Mouse (Mus musculus) kidney, adult 2 months (tissue): ENCODE results near the gene Cyth3. TPM values are rescaled to one million over a fixed set of nuclear protein-coding genes. Genes with fewer than 3 reads are reported as not detected.

Experiments used
- DNase-seq: peaks from one replicate; pipeline ENCODE4 v3.0.0; 2021
- H3K27ac ChIP-seq: fragments of 200-500 bp; 2 replicates; pipeline ENCODE4 v1.5.1; 2012; ENCODE audit warnings: low read depth, low read length, control low read depth, inconsistent platforms; ENCODE audit not compliant: insufficient read depth
- H3K27me3 ChIP-seq: fragments of 200-500 bp; replicated peaks from 2 replicates; pipeline ENCODE4 v1.6.1; 2012; ENCODE audit warnings: mild to moderate bottlenecking, moderate library complexity, low read length, inconsistent platforms; ENCODE audit not compliant: control insufficient read depth, insufficient read depth
- H3K36me3 ChIP-seq: fragments of 200-500 bp; 2 replicates; pipeline ENCODE4 v1.6.1; 2012; ENCODE audit warnings: mild to moderate bottlenecking, moderate library complexity, low read length, inconsistent platforms; ENCODE audit not compliant: control insufficient read depth, insufficient read depth
- H3K4me1 ChIP-seq: fragments of 200-500 bp; 2 replicates; pipeline ENCODE4 v1.6.1; 2011; ENCODE audit warnings: low read length; ENCODE audit not compliant: control insufficient read depth, insufficient read depth
- H3K4me3 ChIP-seq: fragments of 200-500 bp; 2 replicates; pipeline ENCODE4 v1.5.1; 2011; ENCODE audit warnings: mild to moderate bottlenecking, low read depth, low read length, control low read depth; ENCODE audit not compliant: insufficient read depth
- CTCF ChIP-seq: fragments of 200-500 bp; conservative IDR thresholded peaks from 2 replicates; pipeline ENCODE4 v1.5.1; 2011; ENCODE audit warnings: low read depth, mild to moderate bottlenecking, control low read depth, low read length, moderate library complexity, mixed read lengths; ENCODE audit not compliant: insufficient read depth, insufficient read length
- POLR2A ChIP-seq: fragments of 200-500 bp; IDR thresholded peaks from one replicate; pipeline ENCODE4 v1.6.1; 2011; ENCODE audit warnings: low read depth, low read length, control low read depth
- WGBS: fragments of 180-500 bp; shearing (Covaris S2); methylation state at CpG from one replicate; pipeline ENCODE4 v1.1.7; 2018; 5-methylcytosine and 5-hydroxymethylcytosine counted together
- polyA plus RNA-seq: library from polyadenylated mRNA; depleted of rRNA; stranded (reverse); fragments of >200 nt; gene quantifications from 2 replicates; pipeline ENCODE4 v1.2.3, GENCODE M21; 2012

The Cyth3 gene
- polyA plus RNA-seq, 1 experiment = 22.8 TPM

DNA sequence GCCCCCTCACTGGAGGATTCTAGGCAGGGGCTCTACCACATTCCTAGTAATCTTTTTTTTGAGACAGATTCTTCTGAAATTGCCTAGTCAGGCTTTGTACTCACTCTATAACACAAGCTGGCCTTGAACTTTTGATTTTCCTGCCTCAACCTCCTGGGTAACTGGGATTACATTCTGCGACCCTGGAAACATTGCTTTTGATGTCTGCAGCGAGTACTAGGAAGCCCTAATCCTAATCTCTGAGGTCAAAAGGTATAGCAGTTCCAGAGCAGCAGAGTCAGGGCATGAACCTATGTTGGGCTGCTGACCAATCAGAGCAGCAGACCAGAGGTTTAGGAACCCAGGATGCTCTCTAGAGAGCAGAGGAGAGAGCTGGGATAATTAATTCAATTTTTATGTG, 6.9 kb upstream of the Cyth3 start:
- no peaks in the 10 kb centered on the region for H3K36me3 ChIP-seq
- TF ChIP-seq CTCF = no peak
- no peak for TF ChIP-seq POLR2A
- H3K4me1 ChIP-seq = peaks cover 4% of the 10 kb centered on the region
- 87% methylated on average over 2 of the region's 2 CpGs for WGBS
- no peak for DNase-seq
- H3K27ac ChIP-seq = no peak overlapping the region
- H3K4me3 ChIP-seq = no peak overlapping the region
- no peaks in the 10 kb centered on the region for H3K27me3 ChIP-seq

DNA sequence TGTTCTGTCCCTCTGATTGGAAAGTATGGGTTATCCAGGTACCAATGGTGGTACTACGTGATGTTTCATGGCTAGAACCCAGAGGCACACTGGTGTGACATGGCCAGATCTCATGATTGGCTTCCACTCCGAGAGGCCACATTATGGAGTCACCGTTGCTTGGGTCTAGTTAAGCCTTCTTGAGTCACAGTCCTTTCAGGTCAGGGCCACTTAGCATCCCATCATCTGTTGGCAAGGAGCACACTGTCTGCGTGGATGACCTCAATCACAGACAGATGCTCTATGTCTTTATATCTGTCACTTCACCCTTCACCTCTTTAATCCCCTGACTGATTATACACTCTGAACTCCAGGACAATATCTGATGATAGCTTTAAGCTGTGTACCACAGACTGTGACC, 6.1 kb upstream of the Cyth3 start:
- no peak overlapping the region for H3K27ac ChIP-seq
- WGBS = 91% methylated on average over 4 of the region's 4 CpGs
- H3K27me3 ChIP-seq = no peaks in the 10 kb centered on the region
- no peak for TF ChIP-seq POLR2A
- no peak for TF ChIP-seq CTCF
- DNase-seq = no peak
- peaks cover 4% of the 10 kb centered on the region for H3K4me1 ChIP-seq
- no peak overlapping the region for H3K4me3 ChIP-seq
- no peaks in the 10 kb centered on the region for H3K36me3 ChIP-seq

DNA sequence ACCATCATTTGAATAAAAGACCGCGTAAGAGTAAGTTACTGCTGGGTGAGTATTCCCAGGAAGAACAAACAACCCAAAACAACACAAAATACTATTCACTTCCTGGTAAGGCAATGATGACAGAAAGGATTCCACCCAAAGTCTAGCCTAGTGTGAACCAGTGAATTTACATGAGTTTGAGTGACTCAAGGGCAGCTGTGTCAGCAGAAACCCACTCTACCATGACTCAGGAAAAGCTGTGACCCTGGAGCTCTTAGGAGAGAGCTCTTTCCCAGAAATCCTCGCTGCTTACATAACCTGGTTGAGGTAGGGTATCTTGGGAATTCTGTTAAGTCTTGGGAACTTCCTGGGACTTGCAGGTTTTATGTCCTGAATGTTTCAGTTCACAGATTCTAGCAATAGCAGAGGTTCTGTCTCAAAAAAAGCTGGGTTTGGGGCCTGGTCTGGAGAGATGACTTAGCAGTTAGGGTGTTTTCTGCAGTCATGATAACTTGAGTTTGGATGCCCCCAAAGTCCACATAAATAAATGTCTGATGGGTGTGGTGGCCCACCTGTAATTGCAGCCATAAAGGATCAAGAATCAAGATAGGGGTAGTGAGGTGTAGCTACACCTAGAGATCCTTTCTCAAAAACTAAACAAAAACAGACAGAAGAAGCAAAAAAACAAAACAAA, 5.5 kb upstream of the Cyth3 start:
- H3K36me3 ChIP-seq = no peaks in the 10 kb centered on the region
- DNase-seq = no peak
- no peaks in the 10 kb centered on the region for H3K27me3 ChIP-seq
- TF ChIP-seq POLR2A (no peak), CTCF (no peak)
- WGBS = 93% methylated on average over 3 of the region's 3 CpGs
- peaks cover 5% of the 10 kb centered on the region for H3K4me1 ChIP-seq
- no peak overlapping the region for H3K4me3 ChIP-seq
- no peak overlapping the region for H3K27ac ChIP-seq

- Histone ChIP-seq H3K27me3 (no peaks in the 10 kb centered on the region), H3K27ac (no peak overlapping the region), H3K4me1 (peaks cover 8% of the 10 kb centered on the region), H3K36me3 (no peaks in the 10 kb centered on the region), H3K4me3 (no peak overlapping the region)
- WGBS = 60% methylated on average over 10 of the region's 10 CpGs
- TF ChIP-seq CTCF (no peak), POLR2A (no peak)
- no peak for DNase-seq
Observed at GRCm38 (mm10) chr5:143617487-143618209, 4.6 kb upstream of the Cyth3 start.

DNA sequence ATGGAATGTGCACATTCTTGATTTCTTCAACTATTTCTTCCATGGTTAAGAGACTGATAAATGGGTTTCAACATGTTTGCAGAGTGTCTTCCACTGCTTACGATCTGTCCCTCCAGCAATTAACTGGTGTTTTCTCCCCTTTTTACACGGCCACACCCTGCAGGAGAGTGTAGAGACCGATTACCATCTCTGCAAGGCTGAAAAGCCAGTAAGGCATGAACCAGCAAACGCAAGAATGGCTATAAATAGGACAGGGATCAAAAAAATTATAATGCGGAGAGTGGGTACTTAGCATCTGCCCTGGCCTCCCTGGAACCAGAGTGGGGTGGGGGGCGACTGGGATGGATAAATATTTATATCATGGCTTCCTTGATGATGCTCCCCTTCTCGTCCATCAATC, 3.7 kb upstream of the Cyth3 start:
- H3K4me3 ChIP-seq = no peak overlapping the region
- H3K36me3 ChIP-seq = no peaks in the 10 kb centered on the region
- DNase-seq = no peak
- peaks cover 8% of the 10 kb centered on the region for H3K4me1 ChIP-seq
- H3K27me3 ChIP-seq = no peaks in the 10 kb centered on the region
- 70% methylated on average over 7 of the region's 7 CpGs for WGBS
- H3K27ac ChIP-seq = no peak overlapping the region
- no peak for TF ChIP-seq POLR2A
- no peak for TF ChIP-seq CTCF

GRCm38 (mm10) chr5:143620196-143620595, 2.1 kb upstream of the Cyth3 start:
- H3K36me3 ChIP-seq = no peaks in the 10 kb centered on the region
- WGBS = 0% methylated on average over 1 of the region's 1 CpGs
- H3K27me3 ChIP-seq = no peaks in the 10 kb centered on the region
- no peak overlapping the region for H3K27ac ChIP-seq
- peaks cover 8% of the 10 kb centered on the region for H3K4me1 ChIP-seq
- DNase-seq = no peak
- H3K4me3 ChIP-seq = no peak overlapping the region
- TF ChIP-seq CTCF (no peak), POLR2A (no peak)

DNA sequence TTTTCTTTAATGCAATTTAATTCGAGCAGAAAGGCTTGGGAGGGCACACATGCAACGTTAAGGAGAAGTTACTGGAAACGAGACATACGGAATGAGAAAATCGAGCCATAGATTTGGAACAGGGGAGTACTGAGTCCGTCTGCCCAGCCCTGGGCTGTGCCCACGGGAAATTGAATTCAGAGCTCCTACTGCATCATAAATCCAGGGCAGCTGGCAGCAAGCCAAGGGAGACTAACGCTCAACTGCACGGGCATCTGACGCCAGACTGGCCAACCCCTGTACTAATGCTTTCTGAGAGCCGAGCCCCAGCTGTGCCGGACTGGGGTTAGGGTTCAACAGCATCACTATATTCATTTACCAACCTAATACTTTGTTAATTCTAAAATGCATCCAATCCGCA, 1.3 kb upstream of the Cyth3 start:
- Histone ChIP-seq H3K36me3 (no peaks in the 10 kb centered on the region), H3K27ac (no peak overlapping the region), H3K27me3 (no peaks in the 10 kb centered on the region), H3K4me3 (no peak overlapping the region), H3K4me1 (peaks cover 15% of the 10 kb centered on the region)
- 10% methylated on average over 13 of the region's 13 CpGs for WGBS
- TF ChIP-seq POLR2A (no peak), CTCF (no peak)
- peak; percentile 80 for DNase-seq
